Mouse (Mus musculus): Measurements from ENCODE around the gene Tmem238.

Gene Tmem238

DNA sequence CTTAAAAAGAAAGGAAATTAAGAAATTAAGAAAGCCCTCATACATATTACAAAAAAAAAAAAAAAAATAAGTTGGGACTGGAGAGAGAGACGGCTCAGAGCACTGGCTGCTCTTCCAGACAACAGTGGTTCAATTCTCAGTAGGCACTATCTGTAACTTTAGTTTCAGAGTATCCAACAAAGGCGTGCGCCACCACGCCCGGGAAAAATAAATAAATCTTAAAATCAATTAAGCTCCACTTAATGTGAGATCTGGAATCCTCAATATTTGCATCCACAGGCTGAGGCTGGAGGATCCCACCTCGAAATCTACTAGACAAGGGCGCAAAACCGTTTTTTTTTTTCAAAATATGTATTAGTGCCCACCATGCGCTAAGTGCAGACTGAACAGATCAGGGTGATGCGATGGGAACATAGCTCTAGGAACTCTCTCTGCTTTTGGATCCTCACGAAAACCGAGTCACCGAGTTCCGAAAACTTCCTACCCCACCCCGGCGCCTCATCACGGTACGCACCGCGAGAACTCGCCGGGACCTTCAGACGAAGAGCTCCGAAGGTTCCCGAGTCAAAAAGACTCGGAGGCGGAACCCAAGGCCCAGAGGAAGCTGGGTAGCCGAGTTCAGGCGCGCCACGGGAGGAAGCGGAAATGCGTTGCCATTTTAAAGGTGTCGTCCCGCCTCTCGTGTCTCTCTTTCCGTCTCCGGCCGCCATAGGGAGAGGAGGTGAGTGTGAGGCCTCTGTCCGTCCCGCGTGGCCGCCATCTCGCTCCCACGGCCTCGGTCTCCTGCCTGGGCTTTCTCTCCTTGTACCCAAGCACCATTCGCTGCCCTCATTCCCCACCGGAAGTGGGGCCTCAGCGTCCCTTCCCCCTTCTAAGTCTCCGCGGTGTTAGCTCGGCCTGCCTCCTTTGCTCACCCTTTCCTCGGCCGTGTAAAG lies 3.1 kb upstream of the Tmem238 start, which contains the start of gene Rpl28:
TSS of gene Rpl28 (plus strand) at position 597 of the 935 bp plus-strand sequence.
- peak; percentile 96 for DNase-seq (ENCODE audit: low read depth, low spot score)

DNA sequence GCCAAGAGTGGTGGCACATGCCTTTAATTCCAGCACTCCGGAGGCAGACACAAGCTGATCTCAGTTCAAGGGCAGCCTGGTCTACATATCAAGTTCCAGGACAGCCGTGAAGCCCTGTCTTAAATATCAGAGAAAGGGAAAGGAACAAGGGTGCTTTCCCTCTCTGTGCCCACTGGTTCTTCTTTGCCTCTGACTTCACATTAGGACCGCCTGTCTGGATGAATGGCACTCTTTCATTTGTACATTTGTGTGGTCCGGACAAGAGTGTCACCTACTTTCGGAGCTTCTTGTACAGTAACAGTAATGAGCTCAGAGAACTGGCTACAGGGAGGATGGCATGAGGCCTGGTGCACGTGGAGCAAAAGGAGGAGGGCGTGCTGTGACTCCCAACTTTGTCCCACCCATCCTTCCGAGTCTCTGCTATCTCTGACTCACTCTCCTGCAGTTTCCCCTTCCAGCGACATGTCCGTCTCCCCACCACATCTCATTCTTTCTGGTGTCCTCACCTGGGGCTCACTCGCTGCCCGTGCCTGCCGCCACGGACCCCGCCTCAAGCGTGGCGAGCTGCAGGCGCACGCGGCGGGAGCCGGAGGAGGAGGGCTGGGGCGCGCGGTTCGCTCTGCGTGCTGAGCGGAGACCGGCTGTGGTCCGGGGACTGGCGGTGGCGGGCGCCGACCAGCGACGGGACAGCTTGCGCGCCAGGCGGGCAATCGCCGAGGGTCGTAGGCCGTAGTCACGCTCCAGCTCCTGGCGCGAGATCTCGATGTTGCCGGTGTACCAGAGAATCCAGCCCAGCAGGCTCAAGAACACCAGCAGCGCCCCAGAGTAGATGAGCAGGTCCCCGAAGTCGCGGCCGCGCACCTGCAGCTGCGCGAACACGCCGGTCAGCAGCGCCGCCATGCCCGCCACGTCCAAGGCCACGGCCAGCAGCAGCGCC lies 689 bp downstream of the Tmem238 start:
- DNase-seq (ENCODE audit: low read depth, low spot score) = no peak

DNA sequence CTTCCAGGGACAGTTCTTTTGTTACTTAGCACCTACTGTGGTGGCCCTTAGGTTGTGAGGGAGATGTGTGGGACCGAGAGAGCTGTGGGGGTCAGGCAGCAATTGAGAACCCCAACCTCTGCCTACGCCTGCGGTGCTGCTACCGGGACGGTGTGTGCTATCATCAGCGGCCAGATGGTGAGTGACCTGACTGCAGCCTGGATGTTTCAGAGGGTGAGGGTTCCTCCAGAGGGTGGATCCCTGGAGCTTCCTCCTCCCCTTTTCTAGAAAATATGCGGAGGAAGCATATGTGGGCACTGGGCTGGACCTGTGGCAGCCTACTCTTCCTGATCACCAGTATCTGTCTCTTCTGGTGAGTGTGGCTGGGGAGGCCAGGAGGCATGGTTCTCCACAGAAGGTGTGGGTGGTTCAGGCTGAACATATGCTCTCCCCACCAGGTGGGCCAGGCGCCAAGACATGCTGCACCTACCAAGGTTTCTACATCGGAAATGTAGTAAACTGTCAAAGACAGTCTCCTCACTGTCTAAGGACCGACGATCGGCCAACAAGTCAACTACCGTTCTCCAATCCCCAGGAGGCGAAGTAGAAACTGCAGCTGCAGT lies 5.7 kb downstream of the Tmem238 start:
- DNase-seq (ENCODE audit: low read depth, low spot score) = no peak

DNA sequence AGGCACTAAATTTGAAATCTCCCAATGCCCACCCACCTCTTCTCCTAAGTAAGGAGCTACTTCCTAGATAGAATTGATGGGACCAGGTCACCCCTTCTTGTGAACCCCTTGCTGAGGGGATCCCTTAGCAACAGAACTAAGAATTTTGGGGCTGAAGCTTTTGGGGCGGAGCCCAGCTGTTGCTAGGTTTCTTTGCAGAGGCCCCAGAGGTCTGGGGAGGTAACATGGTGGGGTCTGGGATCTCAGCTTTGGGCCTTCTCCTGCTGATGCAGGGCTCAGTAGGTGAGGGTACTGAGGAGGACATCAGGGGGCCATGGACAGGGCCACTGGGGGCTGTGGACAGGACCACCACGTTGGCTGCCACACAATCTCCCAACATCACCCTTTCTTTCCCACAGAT lies 6.7 kb downstream of the Tmem238 start, which contains the start of the genes Il11 and Tmem190:
TSS of gene Il11 (minus strand) at position 101 of the 400 bp plus-strand sequence.
TSS of gene Tmem190 (plus strand) at position 179 of the 400 bp plus-strand sequence.
- no peak for DNase-seq (ENCODE audit: low read depth, low spot score)

DNA sequence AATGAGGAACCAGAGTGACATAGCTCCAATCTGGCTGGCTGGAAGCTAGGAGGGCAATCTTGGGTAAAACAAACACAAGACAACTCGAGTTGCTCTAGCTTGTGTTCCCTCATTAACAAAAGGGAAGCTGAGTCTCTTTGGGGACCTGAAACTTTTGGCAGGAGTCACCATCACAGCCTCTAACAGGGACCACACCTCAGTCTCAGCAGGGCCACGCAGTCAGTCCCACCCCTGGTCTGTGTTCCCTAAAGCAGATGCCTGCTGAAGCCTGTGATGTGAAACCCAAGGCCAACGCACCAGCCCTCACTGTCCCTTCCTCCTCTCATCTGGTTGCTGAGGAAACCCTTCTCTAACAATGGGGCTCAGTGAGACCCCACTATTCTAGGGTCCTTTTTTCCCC lies 7.3 kb downstream of the Tmem238 start:
- DNase-seq (ENCODE audit: low read depth, low spot score) = no peak

DNA sequence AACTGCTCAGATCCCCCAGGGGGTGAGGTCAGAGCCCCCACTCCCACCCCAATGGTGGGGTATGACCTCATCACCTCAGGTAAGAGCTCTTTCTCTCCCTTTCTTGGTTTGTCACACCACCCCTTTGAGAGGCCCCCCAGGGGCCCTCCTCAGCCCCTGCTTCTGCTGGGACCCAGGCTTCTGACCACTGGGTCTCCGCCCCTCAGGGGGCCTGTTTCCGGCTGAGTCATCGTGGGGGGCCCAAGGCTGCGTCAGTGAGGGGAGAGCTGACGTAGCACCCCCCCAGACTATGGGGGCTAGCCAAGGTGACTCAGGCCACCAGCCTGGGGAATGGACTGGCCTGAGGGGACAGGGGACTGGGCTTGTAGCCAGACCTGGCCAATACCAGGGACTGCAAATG lies 9.5 kb downstream of the Tmem238 start:
- DNase-seq (ENCODE audit: low read depth, low spot score) = no peak

DNA sequence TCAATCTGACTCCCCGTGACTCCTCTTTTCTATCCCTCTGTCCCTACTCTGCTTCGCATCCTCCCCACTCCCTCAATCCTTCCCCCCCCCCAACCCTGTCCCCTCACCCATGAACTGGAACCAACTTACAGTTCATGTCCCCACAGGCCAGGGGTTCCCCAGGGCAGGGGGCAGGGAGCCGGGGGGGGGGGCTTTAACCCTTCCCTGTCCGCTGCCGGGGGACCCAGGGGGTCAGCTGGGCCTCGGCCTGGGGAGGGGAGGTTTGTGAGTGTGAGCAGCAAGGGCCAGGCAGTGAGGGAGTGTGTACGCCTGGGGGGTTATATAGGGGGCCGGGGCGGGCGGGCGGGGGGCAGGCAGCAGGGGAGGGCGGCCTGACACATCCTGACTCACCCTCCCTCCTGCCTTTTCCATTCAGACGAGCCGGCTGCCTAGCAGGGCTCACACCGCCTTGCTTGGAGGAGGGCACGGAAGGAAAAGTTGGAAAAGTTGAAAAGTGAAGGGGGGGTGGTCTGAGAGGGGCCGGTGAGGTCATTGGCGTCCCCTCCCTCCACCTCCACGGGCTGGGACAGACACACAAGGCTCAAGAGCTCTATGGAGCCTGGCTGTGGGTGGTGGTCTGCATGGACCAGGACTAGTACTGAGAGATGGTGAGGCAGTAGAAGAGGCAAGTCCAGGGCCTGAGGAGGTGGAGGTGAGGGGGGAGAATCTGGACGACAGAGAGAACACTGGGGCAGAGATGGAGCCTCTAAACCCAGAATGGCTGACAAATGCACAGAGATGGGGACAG lies 11.4 kb downstream of the Tmem238 start:
- no peak for DNase-seq (ENCODE audit: low read depth, low spot score)

DNA sequence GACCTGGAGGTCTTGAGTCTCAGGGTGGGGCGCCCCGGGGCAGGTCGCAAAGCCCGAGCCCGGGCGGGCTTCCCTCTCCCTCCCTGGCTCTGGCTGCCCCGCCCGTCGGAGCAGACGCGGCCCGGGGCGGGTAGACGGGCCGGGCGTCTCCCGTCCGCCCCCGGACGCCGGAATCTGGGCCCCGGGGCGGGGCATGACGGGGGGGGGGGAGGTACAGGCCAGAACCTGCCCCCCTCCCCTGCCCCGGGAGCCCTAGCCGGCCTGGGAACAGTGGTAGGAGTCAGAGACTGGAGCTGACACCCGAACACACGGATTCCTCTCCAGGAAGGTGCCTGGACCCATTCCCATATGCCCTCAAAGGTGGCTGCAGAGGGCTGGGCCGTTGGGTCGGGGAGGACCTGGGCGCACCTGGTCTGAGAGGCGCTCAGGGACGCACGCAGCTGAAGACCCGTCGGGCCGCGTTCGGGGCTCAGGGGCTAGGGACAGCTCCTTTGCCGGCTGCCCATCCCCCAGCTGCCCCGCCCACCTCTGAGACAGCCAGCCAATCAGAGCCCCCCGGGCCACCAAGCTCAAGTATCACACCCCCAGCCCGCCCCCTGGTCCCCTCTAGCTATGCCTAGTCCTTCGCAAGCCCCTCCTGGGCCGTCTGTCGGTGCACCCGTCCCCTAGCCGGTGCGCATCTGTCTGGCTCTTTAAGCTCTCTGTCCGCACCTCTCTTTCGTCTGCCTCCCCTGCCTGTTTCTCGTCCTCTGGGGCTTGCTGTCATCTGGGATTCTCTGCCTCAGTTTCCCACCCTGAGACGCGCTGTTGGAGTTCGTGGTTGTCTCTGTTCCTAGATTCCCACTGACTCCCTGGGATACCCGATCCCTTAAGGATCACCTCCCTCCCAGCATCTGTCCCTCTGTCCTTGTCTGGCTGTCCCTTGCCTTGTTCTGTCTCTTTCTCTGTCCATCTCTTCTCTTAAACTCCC lies 12.3 kb downstream of the Tmem238 start:
- peak; percentile 59 for DNase-seq (ENCODE audit: low read depth, low spot score)

DNA sequence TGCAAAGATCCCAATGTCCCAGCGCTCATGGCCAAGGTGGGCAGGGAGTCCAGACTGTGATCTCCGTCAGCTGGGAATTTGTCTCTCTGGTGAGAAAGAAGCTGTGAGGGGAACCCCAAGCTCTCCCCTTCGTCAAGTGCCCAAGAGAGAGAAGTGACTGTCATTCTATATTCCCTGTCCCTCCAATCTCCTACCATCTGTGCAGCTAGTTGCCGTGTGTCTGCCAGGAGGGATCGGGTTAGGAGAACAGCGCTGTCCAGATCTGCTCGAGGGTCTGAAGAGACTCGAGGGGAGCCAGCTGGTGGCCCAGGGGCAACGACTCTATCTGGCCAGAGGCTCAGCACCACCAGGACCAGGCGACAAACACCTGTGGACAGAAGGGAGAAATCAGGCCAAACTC lies 13.3 kb downstream of the Tmem238 start:
- DNase-seq (ENCODE audit: low read depth, low spot score) = no peak

DNA sequence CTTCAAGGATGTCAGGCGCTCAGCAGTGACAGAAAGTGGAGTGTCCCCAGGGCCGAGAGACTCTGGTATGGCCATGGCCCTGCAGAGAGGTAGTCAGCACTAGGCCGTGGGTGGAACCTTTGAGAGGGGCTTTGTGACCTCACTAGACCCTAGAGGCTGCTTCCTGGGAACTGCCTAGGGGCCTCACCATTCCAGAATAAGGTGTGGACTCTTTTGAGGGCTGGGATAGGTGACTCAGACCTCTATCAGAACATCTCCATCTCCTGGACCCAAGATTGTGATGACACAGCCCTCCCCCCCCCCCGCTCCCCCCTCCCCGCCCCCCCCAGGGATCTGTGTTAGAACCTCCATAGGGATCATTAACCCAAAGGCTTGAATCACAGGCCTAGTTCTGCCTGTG lies 18.3 kb downstream of the Tmem238 start, which contains the start of gene Fam71e2:
TSS of gene Fam71e2 (minus strand) at position 101 of the 400 bp plus-strand sequence.
- no peak for DNase-seq (ENCODE audit: low read depth, low spot score)

DNA sequence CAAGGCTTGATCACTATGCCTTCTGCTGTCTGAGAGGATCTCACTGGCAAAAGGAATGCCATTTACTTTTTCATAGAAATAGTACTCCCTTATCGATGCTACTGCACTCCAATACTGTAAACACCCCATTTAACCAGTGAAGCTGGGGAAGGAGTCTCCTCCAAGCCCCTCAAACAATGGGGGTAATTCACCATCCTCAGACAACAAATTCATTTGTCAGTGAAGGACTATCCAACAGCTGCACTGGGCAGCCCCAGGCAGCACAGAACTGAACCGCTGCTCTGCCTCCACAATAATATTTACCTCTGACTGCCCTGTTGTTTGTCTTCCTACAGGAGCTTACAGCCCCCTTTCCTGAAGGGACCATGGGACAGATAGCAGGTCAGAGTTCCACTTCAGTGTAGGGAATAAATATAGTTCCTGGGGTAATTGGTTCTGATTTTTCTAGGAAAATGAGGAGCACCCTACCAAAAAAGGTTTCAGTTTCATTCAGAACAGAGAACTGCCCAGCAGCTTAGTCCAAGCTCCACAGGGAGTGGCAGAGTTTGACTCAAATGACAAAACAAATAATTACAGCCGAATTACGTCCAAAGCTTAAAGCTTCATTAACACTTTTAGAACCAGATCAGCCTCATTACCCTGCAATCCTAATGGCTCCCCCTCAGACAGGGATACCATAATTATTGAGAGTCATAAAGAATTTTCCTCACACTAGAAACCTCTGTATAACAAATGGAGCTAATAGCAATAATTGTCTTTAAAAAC lies 24.3 kb downstream of the Tmem238 start:
- no peak for DNase-seq (ENCODE audit: low read depth, low spot score)

DNA sequence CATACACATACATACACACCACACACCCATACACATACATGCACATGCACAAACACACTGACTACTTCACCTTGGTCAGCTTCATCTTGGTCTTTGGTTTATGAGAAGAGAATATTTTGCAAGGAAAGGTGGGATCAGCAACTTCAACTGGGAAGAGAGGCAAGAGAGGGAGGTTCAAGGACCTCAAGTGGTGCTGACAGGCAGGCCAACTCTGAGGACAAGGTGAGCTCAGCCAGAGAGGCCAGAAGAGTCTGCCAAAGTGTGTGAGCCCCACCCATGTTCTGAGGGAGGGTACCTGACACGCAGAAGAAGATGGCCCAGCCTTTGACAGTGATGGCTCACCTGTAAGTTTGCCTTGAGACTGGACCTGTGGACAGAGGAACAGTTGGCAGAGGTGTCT lies 29.8 kb downstream of the Tmem238 start:
- DNase-seq (ENCODE audit: low read depth, low spot score) = no peak

DNA sequence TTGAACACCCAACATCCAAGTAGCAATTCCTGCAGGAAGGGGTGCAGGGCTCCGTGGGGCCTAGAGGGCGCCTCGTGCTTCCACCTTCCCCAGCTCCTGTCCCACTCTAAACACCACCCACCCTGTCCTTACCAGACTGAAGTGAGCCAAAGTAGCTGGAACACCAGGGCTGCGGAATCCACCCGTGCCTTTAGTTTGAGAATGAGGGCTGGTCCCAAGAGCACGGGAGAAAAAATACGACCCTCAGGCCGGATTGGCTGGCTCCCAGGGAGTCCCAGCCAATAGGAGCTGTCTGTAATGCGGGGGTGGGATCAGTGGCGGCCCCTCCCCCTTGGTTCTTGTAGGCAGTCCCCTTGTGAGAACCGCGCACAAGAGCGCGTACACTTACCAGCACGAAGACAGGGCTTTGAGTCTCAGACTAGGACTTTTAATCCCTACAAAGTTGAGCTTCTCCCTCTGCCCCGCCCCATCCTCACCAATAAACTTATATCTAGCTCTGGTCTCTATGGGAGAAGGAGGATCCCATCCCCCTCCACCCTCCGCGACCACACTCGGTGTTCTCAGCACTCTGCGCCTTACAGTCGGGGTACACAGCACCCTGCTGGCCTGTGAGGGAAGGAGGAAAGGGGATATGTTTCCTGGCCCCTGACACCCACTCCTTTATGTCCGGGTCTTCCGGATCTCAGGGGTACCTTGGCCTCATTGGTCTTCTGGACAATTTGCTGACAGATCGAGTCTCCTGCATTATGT lies 36.5 kb downstream of the Tmem238 start, which contains the start of gene Cox6b2:
TSS of gene Cox6b2 (minus strand) at position 274 of the 750 bp plus-strand sequence.
- DNase-seq (ENCODE audit: low read depth, low spot score) = peak; percentile 82

DNA sequence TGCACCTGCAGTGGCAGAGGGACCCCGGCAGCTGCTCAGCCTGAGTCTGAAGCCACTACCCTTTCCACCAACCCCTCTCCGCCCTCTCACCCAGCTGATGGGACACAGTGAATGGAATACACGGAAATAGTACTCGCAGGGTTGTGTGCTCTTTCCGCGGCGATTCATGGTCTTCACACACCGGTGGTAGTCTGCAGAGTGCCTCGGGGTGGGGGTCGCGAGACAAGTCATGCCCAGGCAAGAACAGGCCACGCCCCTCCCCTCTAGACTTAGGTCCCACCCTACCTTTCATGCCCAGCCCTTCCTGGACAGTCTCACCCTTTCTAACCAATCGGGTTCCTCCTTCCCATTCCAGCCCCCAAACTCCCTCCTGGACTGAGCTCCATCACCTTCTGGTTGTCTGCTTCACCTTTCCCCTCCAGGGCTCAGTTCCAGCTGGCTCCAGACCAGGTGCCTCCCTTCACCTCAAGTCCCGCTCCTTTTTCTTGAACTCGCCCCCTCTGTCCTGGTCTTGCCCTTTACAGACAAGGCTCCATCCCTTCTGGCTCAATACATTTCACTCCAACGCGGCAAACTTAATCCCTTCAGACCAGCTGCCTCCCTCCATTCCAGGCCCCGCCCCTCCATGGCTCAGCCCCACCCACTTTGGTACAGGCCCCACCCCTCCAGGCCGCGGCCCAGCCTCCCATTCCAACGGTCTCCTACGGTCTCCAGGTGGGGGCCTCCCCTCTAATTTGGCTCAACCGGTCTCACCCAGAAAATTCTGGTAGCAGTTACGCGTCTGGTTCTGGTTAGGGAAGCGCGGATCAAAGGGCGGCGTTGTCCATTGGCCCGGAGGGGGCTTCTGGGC lies 37.3 kb downstream of the Tmem238 start:
- no peak for DNase-seq (ENCODE audit: low read depth, low spot score)

DNA sequence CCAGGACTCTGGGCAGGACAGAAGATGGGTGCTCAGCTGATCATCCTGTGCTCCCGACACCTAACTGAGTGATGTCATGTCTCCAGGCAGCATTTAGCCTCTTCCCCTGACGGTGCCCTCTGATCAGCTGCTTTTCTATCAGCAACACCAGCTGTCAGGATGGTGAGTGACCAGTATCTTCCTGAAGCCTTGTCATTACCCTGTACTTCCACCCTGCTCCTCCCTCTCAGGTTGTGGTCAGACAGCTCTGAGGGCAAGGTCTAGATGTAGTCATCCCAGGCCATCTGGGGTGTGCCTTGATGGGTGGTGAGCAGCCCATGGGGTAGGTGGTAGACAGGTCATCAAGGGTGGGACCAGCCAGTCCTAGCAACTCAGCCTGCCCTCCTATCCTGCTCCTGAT lies 40.3 kb downstream of the Tmem238 start:
- no peak for DNase-seq (ENCODE audit: low read depth, low spot score)

DNA sequence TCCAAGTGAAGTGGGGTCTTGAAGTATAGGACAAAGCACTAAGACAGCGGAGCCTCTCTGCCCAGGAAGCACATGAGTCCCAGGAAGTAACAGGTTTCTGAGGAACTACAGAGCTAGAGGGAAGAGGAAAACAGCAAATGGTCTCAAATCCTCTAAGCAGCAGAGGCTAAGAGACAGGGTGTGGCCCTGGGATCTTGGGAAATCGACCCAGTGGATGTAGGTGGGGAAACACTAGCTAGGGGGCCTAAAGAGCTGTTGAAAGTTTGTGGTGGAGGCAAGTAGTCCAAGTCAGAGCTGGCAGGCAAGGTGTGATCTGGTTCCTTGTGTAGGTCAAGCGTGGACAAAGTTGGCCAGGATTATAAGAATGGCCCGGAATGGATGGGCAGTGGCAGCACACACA lies 41.1 kb downstream of the Tmem238 start:
- DNase-seq (ENCODE audit: low read depth, low spot score) = no peak

Data from embryo, embryonic 11.5 days (tissue).